Mouse (Mus musculus): ENCODE measurements around the gene Kynu.

The Kynu gene

DNA sequence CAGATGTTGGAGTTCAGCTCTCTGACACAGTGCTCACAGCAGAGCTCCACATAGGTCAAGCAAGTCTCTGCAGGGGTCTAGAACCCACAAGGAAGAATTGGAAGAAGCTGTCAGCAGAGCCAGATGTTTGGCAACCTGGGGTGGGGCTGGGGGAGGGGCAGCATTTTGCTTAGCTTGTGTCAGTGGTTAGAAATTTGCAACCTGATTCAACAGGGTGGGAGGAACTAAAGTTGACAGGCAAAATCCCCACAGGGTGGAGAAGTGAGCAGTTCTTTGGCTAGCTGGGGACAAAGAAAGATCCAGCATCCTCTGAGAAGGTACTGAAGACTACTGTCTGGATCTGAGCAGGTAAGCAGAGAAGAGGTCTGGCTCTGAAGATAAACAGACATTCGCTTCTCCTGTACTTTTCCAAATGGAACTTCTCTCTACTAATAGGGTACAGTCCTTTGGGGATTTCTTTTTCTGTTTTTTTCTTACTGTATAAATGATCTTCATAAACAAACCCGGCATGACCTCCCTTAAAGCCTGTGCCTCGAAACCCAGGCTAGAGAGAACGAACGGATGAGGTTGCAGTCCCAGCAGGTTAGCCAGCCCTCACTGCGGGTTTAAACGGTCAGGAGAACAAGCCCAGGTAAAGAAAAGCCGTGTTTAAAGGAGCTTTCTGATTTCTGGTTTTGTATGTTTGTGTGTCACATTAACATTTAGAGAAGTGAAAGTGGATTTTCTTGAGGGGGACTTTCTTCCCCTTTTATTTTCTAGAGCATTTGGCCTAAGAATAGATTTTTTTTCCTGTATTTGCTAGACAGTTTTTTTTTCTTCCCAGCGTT lies at the start of gene Kynu:
TSS of gene Kynu (plus strand) at position 268 of the 827 bp plus-strand sequence.
- no peak for DNase-seq (ENCODE audit: low spot score in 2 of 2)

GRCm38 (mm10) chr2:43506182-43506581 lies 48.9 kb upstream of the Kynu start:
- DNase-seq (ENCODE audit: low spot score in 2 of 2): no peak

DNA sequence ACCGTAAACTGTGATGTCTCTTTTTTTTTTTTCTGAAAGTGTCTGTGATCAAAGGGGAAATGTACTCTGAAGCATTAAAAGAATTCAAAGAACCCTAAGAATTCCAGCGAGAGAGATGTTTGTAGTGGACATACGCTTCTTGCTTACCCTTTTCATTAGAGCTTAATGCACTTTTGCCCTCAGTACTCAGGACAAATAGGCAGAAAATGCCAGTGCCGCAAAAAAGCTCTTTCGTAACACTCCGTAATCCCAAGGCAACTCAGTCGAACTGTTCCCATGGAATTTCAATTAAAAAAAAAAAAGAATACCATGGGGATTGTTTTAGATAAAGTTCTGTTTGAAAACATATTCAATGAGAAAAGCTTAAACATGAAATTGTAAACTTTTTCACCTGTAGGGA lies 41.3 kb upstream of the Kynu start:
- no peak for DNase-seq (ENCODE audit: low spot score in 2 of 2)

DNA sequence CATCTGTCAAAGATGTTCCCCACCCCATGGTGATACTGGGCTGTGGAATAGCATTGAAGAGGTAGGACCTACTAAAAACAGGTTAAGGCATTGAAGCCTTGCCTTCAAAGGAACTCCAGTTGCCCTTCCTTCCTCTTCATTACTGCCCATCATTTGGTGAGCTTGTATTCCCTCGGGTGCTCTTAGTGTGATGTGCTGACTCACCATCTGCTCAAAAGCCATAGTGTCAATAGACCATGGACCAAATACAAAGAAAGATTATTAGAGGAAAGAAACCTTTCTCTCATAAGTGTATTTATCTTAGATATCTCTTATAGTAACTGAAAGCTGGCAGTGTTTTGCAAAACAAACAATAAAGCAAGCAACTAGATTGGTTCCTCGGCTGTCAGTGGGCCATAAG lies 20.7 kb upstream of the Kynu start:
- DNase-seq (ENCODE audit: low spot score in 2 of 2): no peak

DNA sequence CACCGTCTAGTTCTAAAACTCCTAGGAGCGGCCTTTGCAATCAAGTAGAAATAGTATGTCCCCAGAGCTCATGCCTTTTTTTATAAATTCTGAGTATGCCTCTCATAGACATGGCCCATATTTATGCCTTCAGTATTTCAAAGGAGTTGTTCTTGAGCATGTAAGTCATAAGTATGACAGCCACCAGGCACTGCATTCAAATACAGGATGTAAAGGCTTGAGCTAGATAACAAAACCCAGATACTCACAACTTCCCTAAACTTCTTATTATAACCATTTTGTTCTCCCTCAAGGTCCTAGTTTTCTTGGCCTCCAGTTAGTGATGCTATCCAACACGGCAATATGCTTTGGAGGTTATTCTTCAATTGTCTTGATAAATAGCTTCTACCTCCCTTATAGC lies 12.5 kb upstream of the Kynu start:
- DNase-seq (ENCODE audit: low spot score in 2 of 2): no peak

DNA sequence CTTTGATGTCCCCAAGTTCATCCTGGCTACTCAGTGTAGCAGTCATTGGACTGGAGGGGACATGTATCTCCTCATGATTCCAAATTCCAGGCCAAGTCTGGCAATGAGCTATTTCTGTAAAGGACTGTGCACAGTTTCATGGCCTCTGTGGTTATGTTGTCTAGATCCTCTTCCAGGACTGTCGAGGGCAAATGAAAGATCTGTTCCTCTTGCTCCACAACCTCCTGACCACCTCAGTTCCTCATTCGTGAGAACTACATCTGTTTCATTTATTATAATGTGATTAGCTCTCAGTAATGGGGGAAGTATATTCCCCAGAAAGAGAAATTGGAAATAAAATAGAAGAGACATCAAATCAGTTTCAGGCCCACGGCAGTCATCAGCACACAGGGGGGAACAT lies 9.5 kb upstream of the Kynu start:
- DNase-seq (ENCODE audit: low spot score in 2 of 2): no peak

- no peak for DNase-seq (ENCODE audit: low spot score in 2 of 2)
These were observed 8.7 kb upstream of the Kynu start for GRCm38 (mm10) chr2:43546448-43546847.

GRCm38 (mm10) chr2:43554216-43554615 lies 913 bp upstream of the Kynu start:
- no peak for DNase-seq (ENCODE audit: low spot score in 2 of 2)

GRCm38 (mm10) chr2:43555889-43556285 lies 758 bp downstream of the Kynu start:
- DNase-seq (ENCODE audit: low spot score in 2 of 2): no peak

GRCm38 (mm10) chr2:43556985-43557384 lies 1.9 kb downstream of the Kynu start:
- DNase-seq (ENCODE audit: low spot score in 2 of 2): no peak

- no peak for DNase-seq (ENCODE audit: low spot score in 2 of 2)
These were observed 6.1 kb downstream of the Kynu start for GRCm38 (mm10) chr2:43561209-43561608.

- no peak for DNase-seq (ENCODE audit: low spot score in 2 of 2)
These were observed 7.7 kb downstream of the Kynu start for GRCm38 (mm10) chr2:43562779-43563178.

DNA sequence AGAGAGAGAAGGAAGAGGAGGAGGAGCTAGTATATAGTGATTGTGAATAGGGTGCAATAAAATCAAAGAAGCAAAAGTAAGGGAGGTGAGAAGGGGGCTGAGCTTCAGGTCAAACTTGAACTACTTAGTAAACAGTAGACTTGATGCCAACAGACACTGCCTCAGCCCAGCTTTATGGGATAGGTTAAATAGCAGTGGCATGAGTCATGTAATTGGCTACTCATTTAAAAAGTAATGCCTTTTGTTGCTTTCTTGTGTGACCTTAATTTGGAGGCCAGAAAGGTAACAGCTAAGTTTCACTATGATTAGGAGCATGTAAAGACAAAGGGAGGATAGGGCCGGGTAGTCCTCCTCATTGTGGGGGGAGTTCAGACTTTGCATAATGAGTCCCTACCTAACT lies 13.3 kb downstream of the Kynu start:
- DNase-seq (ENCODE audit: low spot score in 2 of 2): no peak

GRCm38 (mm10) chr2:43573526-43573925 lies 18.4 kb downstream of the Kynu start:
- no peak for DNase-seq (ENCODE audit: low spot score in 2 of 2)

- DNase-seq (ENCODE audit: low spot score in 2 of 2): no peak
These were observed 28.2 kb downstream of the Kynu start for GRCm38 (mm10) chr2:43583243-43583812.

GRCm38 (mm10) chr2:43585508-43585907 lies 30.4 kb downstream of the Kynu start:
- no peak for DNase-seq (ENCODE audit: low spot score in 2 of 2)

DNA sequence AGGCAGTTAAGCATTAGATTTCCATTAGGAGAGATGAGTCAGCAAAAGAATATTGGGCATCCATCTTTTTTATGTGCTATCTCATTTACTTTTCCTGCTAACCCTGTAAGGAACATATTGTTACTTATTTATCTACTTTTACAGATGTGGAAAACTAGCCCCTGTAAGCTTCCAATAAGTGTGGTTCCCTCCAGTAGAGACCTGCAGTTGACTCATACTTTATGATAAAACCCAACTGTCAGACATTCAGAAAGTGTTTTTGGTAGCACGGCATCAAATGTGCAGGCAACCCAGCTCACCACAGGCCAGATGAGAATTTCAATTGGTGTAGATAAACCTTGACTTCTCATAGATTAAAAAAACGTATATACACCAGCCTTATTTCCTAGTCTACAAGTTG lies 32.7 kb downstream of the Kynu start:
- no peak for DNase-seq (ENCODE audit: low spot score in 2 of 2)

- no peak for DNase-seq (ENCODE audit: low spot score in 2 of 2)
These were observed 37.0 kb downstream of the Kynu start for GRCm38 (mm10) chr2:43592001-43592704.

DNA sequence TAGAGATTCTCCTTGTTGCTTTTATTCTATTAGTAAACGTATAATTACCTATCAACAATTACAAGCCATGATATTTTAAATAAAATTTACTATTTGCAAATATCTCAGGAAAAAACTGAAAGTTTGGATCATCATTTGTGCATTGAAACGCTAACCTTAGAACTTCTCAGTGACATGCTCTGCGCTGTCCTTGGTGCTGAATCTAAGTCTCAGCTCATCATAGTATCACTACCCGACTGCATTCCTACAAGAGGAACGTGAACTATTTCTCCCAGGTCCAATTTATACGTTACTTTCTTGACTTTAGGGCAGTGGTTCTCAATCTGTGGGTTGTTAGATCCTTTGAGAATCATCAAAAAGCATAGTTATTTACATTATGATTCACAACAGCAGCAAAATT lies 58.4 kb downstream of the Kynu start:
- no peak for DNase-seq (ENCODE audit: low spot score in 2 of 2)

- DNase-seq (ENCODE audit: low spot score in 2 of 2): no peak
These were observed 66.0 kb downstream of the Kynu start for GRCm38 (mm10) chr2:43621140-43621539.

GRCm38 (mm10) chr2:43622844-43623243 lies 67.7 kb downstream of the Kynu start:
- no peak for DNase-seq (ENCODE audit: low spot score in 2 of 2)

DNA sequence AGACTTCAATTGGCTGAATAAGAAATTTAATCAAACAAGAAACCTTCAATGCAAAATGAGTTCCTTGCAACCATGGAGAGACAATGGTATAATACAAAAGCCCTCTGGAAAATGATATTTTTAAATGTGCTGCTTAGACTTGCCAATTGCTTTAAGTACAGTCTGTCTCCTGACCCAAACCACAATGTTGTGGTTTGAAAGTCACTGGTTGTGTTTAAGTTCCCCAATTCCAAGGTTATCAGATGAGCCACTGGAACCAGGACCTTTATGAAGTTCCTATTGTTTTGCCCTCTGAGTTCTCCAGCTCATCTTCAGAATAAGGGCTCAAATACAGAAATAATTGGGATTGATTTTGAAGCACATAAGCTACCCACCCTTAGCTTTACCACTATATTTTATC lies 76.7 kb downstream of the Kynu start:
- no peak for DNase-seq (ENCODE audit: low spot score in 2 of 2)

GRCm38 (mm10) chr2:43636498-43636897 lies 81.4 kb downstream of the Kynu start:
- no peak for DNase-seq (ENCODE audit: low spot score in 2 of 2)
